In genomic region chr8:119737093-119737900, GRCm38 (mm10) we compare ENCODE assay signal across 1 mouse cellular context.
TF ChIP-seq lines count a peak whose summit lies in the region.

No protein-coding gene starts in this region.

TF ChIP-seq in MEL, 35 proteins besides CTCF, POLR2A, EP300 and RAD21 (continued from another document):
- no peak for TF ChIP-seq USF2 (IDR thresholded peaks at IDR 0.05; ENCODE audit: borderline replicate concordance in 1 of 2, insufficient read depth in 1 of 2, low read depth in 1 of 2, low read length in 2 of 2)
- TF ChIP-seq NELFE (IDR thresholded peaks at IDR 0.05; ENCODE audit: low read depth, low read length) = no peak
- TF ChIP-seq ELF1 (IDR thresholded peaks at IDR 0.05; ENCODE audit: low read depth, low read length) = no peak
- TF ChIP-seq JUND (IDR thresholded peaks at IDR 0.05; ENCODE audit: low read depth, low read length) = no peak
- no peak for TF ChIP-seq MEF2A (IDR thresholded peaks at IDR 0.05; ENCODE audit: extremely low read depth, insufficient replicate concordance, low read depth, low read length, poor library complexity, severe bottlenecking)
- no peak for TF ChIP-seq POLR2AphosphoS5 (IDR thresholded peaks at IDR 0.05; ENCODE audit: borderline replicate concordance, low read depth, low read length)
- TF ChIP-seq E2F4 (IDR thresholded peaks at IDR 0.05; ENCODE audit: borderline replicate concordance, low read depth, low read length) = no peak
- no peak for TF ChIP-seq SMC3 (IDR thresholded peaks at IDR 0.05; ENCODE audit: low read depth, low read length)
- TF ChIP-seq NRF1 (IDR thresholded peaks at IDR 0.05; ENCODE audit: insufficient read depth, low read depth, low read length, poor library complexity, severe bottlenecking) = no peak
- no peak for TF ChIP-seq BHLHE40 (IDR thresholded peaks at IDR 0.05; ENCODE audit: borderline replicate concordance, low read depth, low read length)
- TF ChIP-seq ZC3H11A (IDR thresholded peaks at IDR 0.05; ENCODE audit: low read depth, low read length) = no peak
- no peak for TF ChIP-seq ZMIZ1 (IDR thresholded peaks at IDR 0.05; ENCODE audit: low read depth, low read length)
- no peak for TF ChIP-seq MYB (IDR thresholded peaks at IDR 0.05; ENCODE audit: low read depth, low read length)
- no peak for TF ChIP-seq TCF12 (IDR thresholded peaks at IDR 0.05; ENCODE audit: low read depth, low read length)
- TF ChIP-seq RCOR1 (IDR thresholded peaks at IDR 0.05; ENCODE audit: low read depth, low read length) = no peak
- no peak for TF ChIP-seq UBTF (IDR thresholded peaks at IDR 0.05; ENCODE audit: borderline replicate concordance, insufficient read depth, low read depth, low read length)
- TF ChIP-seq ETS1 (IDR thresholded peaks at IDR 0.05; ENCODE audit: low read depth, low read length) = no peak; the same call in 1 of the 2 replicates
- no peak for TF ChIP-seq MAX (IDR thresholded peaks at IDR 0.05; ENCODE audit: low read length)
- no peak for TF ChIP-seq MYC (IDR thresholded peaks at IDR 0.05; ENCODE audit: low read depth, low read length)
- no peak for TF ChIP-seq CHD2 (IDR thresholded peaks at IDR 0.05; ENCODE audit: low read length)
- no peak for TF ChIP-seq POLR2AphosphoS2 (IDR thresholded peaks at IDR 0.05; ENCODE audit: low read length)
